Mouse (Mus musculus) megakaryocyte, embryonic 14.5 days (primary cell): Measurements from ENCODE around the gene Gfra1. TPM values are rescaled to one million over a fixed set of nuclear protein-coding genes. Genes with fewer than 3 reads are reported as not detected.

Source experiments
- H3K27me3 ChIP-seq: replicated peaks from 2 replicates; pipeline ENCODE3; 2012; ENCODE audit warnings: inconsistent platforms
- H3K36me3 ChIP-seq: replicated peaks from 2 replicates; pipeline ENCODE3; 2012; ENCODE audit warnings: low read length, inconsistent platforms, mixed read lengths
- H3K4me1 ChIP-seq: 2 replicates; pipeline ENCODE4 v1.6.1; 2012; ENCODE audit warnings: inconsistent platforms
- H3K4me3 ChIP-seq: replicated peaks from 2 replicates; pipeline ENCODE3; 2012; ENCODE audit warnings: moderate library complexity, mild to moderate bottlenecking, inconsistent platforms
- H3K9me3 ChIP-seq: 2 replicates; pipeline ENCODE4 v1.6.1; 2012; ENCODE audit warnings: inconsistent platforms
- FLI1 ChIP-seq: IDR thresholded peaks from 2 replicates; pipeline ENCODE4 v1.6.1; 2012; ENCODE audit warnings: low read length, inconsistent platforms, mixed read lengths
- GATA1 ChIP-seq: IDR thresholded peaks from 3 replicates; pipeline ENCODE4 v1.6.1; 2012; ENCODE audit warnings: mixed read lengths, low read length, inconsistent platforms, borderline replicate concordance
- polyA plus RNA-seq: library from polyadenylated mRNA; stranded (reverse); fragments of >175 nt; gene quantifications from 2 replicates; pipeline ENCODE4 v1.2.3, GENCODE M21; 2012; ENCODE audit warnings: low replicate concordance; ENCODE audit not compliant: insufficient read depth

Gfra1 gene
- polyA plus RNA-seq, 1 experiment, result not detected

GRCm38 (mm10) chr19:58460361-58461022 lies 4.8 kb upstream of the Gfra1 start:
- Histone ChIP-seq H3K36me3 (no peaks in the 10 kb centered on the region), H3K4me1 (peaks cover 5% of the 10 kb centered on the region; the same call in 1 of the 2 replicates), H3K4me3 (no peak overlapping the region), H3K27me3 (peaks cover 33% of the 10 kb centered on the region), H3K9me3 (peaks cover 13% of the 10 kb centered on the region; the same call in 1 of the 2 replicates)
- no peak for TF ChIP-seq GATA1
- TF ChIP-seq FLI1, result no peak

GRCm38 (mm10) chr19:58456491-58457061 lies 867 bp upstream of the Gfra1 start:
- Histone ChIP-seq H3K4me1 (peaks cover 31% of the 10 kb centered on the region), H3K9me3 (peaks cover 13% of the 10 kb centered on the region; the same call in 1 of the 2 replicates), H3K4me3 (no peak overlapping the region), H3K27me3 (peaks cover 70% of the 10 kb centered on the region), H3K36me3 (no peaks in the 10 kb centered on the region)
- TF ChIP-seq GATA1, result no peak

- Histone ChIP-seq H3K36me3 (no peaks in the 10 kb centered on the region), H3K4me1 (peaks cover 31% of the 10 kb centered on the region), H3K4me3 (peak overlapping the region; percentile 82), H3K9me3 (0 out of 2 replicates have a peak, but pooled peaks cover 8% of the 10 kb centered on the region), H3K27me3 (peaks cover 78% of the 10 kb centered on the region)
- TF ChIP-seq GATA1, result no peak
- no peak for TF ChIP-seq FLI1
Measured at GRCm38 (mm10) chr19:58455061-58455495, 631 bp downstream of the Gfra1 start.

GRCm38 (mm10) chr19:58454261-58455060 lies 1.2 kb downstream of the Gfra1 start:
- Histone ChIP-seq H3K4me1 (peaks cover 31% of the 10 kb centered on the region), H3K27me3 (peaks cover 80% of the 10 kb centered on the region), H3K9me3 (0 out of 2 replicates have a peak, but pooled peaks cover 8% of the 10 kb centered on the region), H3K4me3 (peak overlapping the region; percentile 82), H3K36me3 (no peaks in the 10 kb centered on the region)
- TF ChIP-seq GATA1 (no peak), FLI1 (no peak)

- Histone ChIP-seq H3K4me1 (peaks cover 31% of the 10 kb centered on the region), H3K4me3 (peak overlapping the region; percentile 70), H3K36me3 (no peaks in the 10 kb centered on the region), H3K9me3 (0 out of 2 replicates have a peak, but pooled peaks cover 8% of the 10 kb centered on the region), H3K27me3 (peaks cover 78% of the 10 kb centered on the region)
- no peak for TF ChIP-seq GATA1
- no peak for TF ChIP-seq FLI1
Measured at GRCm38 (mm10) chr19:58453581-58453980, 2.1 kb downstream of the Gfra1 start.

- H3K36me3 ChIP-seq, result no peaks in the 10 kb centered on the region
- H3K9me3 ChIP-seq, result 0 out of 2 replicates have a peak, but pooled peaks cover 8% of the 10 kb centered on the region
- peak overlapping the region; percentile 51 for H3K4me3 ChIP-seq
- H3K27me3 ChIP-seq, result peaks cover 74% of the 10 kb centered on the region
- TF ChIP-seq GATA1 (no peak), FLI1 (no peak)
- peaks cover 31% of the 10 kb centered on the region for H3K4me1 ChIP-seq
Measured at GRCm38 (mm10) chr19:58452941-58453551, 2.7 kb downstream of the Gfra1 start.

GRCm38 (mm10) chr19:58452178-58452819 lies 3.4 kb downstream of the Gfra1 start:
- Histone ChIP-seq H3K9me3 (0 out of 2 replicates have a peak, but pooled peaks cover 8% of the 10 kb centered on the region), H3K27me3 (peaks cover 71% of the 10 kb centered on the region), H3K36me3 (no peaks in the 10 kb centered on the region), H3K4me3 (no peak overlapping the region), H3K4me1 (peaks cover 31% of the 10 kb centered on the region)
- TF ChIP-seq GATA1 (no peak), FLI1 (no peak)

GRCm38 (mm10) chr19:58451323-58451722 lies 4.4 kb downstream of the Gfra1 start:
- Histone ChIP-seq H3K36me3 (no peaks in the 10 kb centered on the region), H3K4me1 (peaks cover 31% of the 10 kb centered on the region), H3K4me3 (no peak overlapping the region), H3K9me3 (0 out of 2 replicates have a peak, but pooled peaks cover 5% of the 10 kb centered on the region), H3K27me3 (peaks cover 67% of the 10 kb centered on the region)
- TF ChIP-seq GATA1 (no peak), FLI1 (no peak)

GRCm38 (mm10) chr19:58450716-58451115 lies 5.0 kb downstream of the Gfra1 start:
- Histone ChIP-seq H3K9me3 (0 out of 2 replicates have a peak, but pooled peaks cover 5% of the 10 kb centered on the region), H3K4me3 (no peak overlapping the region), H3K4me1 (peaks cover 28% of the 10 kb centered on the region), H3K36me3 (no peaks in the 10 kb centered on the region), H3K27me3 (peaks cover 64% of the 10 kb centered on the region)
- TF ChIP-seq GATA1, result no peak
- TF ChIP-seq FLI1, result no peak
